Mouse (Mus musculus) liver, postnatal 0 days (tissue): ENCODE results near the gene Eefsec. TPM values are rescaled to one million over a fixed set of nuclear protein-coding genes. Genes with fewer than 3 reads are reported as not detected.

Experiments
- ATAC-seq: fragments of 200-750 bp; cut with Nextera tagmentation; 2 replicates; pipeline ENCODE4 v1.8.0; 2017; ENCODE audit warnings: mild to moderate bottlenecking, moderate library complexity
- DNase-seq: peaks from one replicate; pipeline ENCODE4 v3.0.0-alpha.2; 2016
- H3K27ac ChIP-seq: fragments of 300-500 bp; sonication (generic); 2 replicates; pipeline ENCODE4 v1.5.1; 2014; ENCODE audit warnings: antibody characterized with exemption, moderate library complexity, mild to moderate bottlenecking, low read depth
- H3K27me3 ChIP-seq: fragments of 300-500 bp; sonication (generic); 2 replicates; pipeline ENCODE4 v1.6.1; 2014; ENCODE audit warnings: low read length, control low read depth, mixed read lengths; ENCODE audit not compliant: insufficient read depth
- H3K36me3 ChIP-seq: fragments of 300-500 bp; sonication (generic); replicated peaks from 2 replicates; pipeline ENCODE4 v1.6.1; 2014; ENCODE audit warnings: mild to moderate bottlenecking, control low read depth, low read length, moderate library complexity, mixed read lengths; ENCODE audit not compliant: insufficient read depth
- H3K4me1 ChIP-seq: fragments of 300-500 bp; sonication (generic); 2 replicates; pipeline ENCODE4 v1.6.1; 2014; ENCODE audit warnings: antibody characterized with exemption, mild to moderate bottlenecking, control low read depth; ENCODE audit not compliant: insufficient read depth
- H3K4me2 ChIP-seq: fragments of 300-500 bp; sonication (generic); 2 replicates; pipeline ENCODE4 v1.6.1; 2014; ENCODE audit warnings: low read depth, mild to moderate bottlenecking, low read length, moderate library complexity, mixed read lengths
- H3K4me3 ChIP-seq: fragments of 300-500 bp; sonication (generic); 2 replicates; pipeline ENCODE4 v1.5.1; 2014; ENCODE audit warnings: low read depth, low read length
- H3K9ac ChIP-seq: fragments of 300-500 bp; sonication (generic); replicated peaks from 2 replicates; pipeline ENCODE4 v1.6.1; 2014; ENCODE audit warnings: mild to moderate bottlenecking, moderate library complexity
- H3K9me3 ChIP-seq: fragments of 300-500 bp; sonication (generic); 2 replicates; pipeline ENCODE4 v1.6.1; 2016; ENCODE audit warnings: mild to moderate bottlenecking, control low read depth, low read length, mixed read lengths
- CTCF ChIP-seq: sonication (generic); IDR thresholded peaks from 2 replicates; pipeline ENCODE4 v1.5.1; 2016; ENCODE audit warnings: antibody characterized with exemption, low read depth
- EP300 ChIP-seq: IDR thresholded peaks from 2 replicates; pipeline ENCODE4 v1.6.1; 2016; ENCODE audit warnings: antibody characterized with exemption, low read depth, mild to moderate bottlenecking
- WGBS: fragments of 180-500 bp; shearing (Covaris S2); extraction: QIAGEN DNeasy Blood & Tissue Kit; methylation state at CpG from one replicate; pipeline ENCODE4 v1.1.7; 2014; ENCODE audit not compliant: insufficient replicate concordance; 5-methylcytosine and 5-hydroxymethylcytosine counted together
- polyA plus RNA-seq: library from polyadenylated mRNA; unstranded; fragments of >200 nt; fragmentation: Nextera tagmentation; extraction: Ambion mirVana; gene quantifications from 2 replicates; pipeline ENCODE4 v1.2.1, GENCODE M21; 2015

Gene Eefsec
- polyA plus RNA-seq, 1 experiment from 2014 or later, result 19.1 TPM

GRCm38 (mm10) chr6:88435609-88436008 is 10.7 kb downstream of the Eefsec start:
- no peak overlapping the region for H3K9ac ChIP-seq
- no peak for TF ChIP-seq EP300
- no peak for TF ChIP-seq CTCF
- no peaks in the 10 kb centered on the region for H3K27me3 ChIP-seq
- H3K4me2 ChIP-seq, result no peak overlapping the region
- no peak overlapping the region for H3K27ac ChIP-seq
- H3K36me3 ChIP-seq, result no peaks in the 10 kb centered on the region
- 55% methylated on average over 7 of the region's 7 CpGs for WGBS
- DNase-seq (no peak), ATAC-seq (no peak)
- peaks cover 3% of the 10 kb centered on the region; the same call in 1 of the 2 replicates for H3K4me1 ChIP-seq
- H3K4me3 ChIP-seq, result no peak overlapping the region
- H3K9me3 ChIP-seq, result no peaks in the 10 kb centered on the region

- ATAC-seq (peak; percentile 71), DNase-seq (peak; percentile 54)
Observed at GRCm38 (mm10) chr6:88431202-88431601, 15.1 kb downstream of the Eefsec start.

DNA sequence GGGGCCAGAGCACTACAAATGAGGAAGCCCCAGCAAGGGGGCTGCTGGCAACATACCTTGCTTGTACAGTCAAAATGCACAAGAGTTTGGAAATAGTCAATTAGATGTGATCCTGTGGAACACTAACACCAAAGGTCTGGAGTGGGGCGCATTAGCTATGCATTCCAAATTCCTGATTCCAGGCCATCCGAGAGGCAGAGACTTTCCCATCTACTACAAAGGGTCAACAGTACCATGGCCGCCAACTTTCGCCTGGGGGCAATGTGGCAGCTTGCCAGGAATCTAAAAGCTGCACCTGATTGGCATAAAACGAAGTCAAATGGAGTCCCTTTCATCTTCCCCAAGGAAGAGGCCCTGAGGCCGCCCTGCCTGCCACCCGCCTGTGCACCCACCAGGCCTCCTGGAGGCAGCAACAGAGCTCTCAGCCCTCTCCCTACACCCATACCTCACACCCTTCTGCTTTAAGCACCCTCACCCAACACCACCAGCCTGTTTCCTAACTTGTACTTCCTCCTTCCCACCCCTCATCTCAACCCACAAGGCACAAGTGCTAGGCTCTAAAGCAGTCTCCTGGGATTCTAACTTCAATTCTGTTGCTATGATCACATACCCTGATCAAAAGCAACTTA is 30.1 kb downstream of the Eefsec start:
- ATAC-seq (no peak), DNase-seq (no peak)
- TF ChIP-seq EP300 (no peak), CTCF (no peak)
- Histone ChIP-seq H3K36me3 (no peaks in the 10 kb centered on the region), H3K4me2 (no peak overlapping the region), H3K27me3 (no peaks in the 10 kb centered on the region), H3K9me3 (no peaks in the 10 kb centered on the region), H3K4me1 (peaks cover 4% of the 10 kb centered on the region; the same call in 1 of the 2 replicates), H3K4me3 (no peak overlapping the region), H3K27ac (no peak overlapping the region), H3K9ac (no peak overlapping the region)
- WGBS, result 72% methylated on average over 7 of the region's 7 CpGs

More at GRCm38 (mm10) chr6:88431202-88431601, 15.1 kb downstream of the Eefsec start:
- Histone ChIP-seq H3K4me1 (peaks cover 3% of the 10 kb centered on the region; the same call in 1 of the 2 replicates), H3K36me3 (no peaks in the 10 kb centered on the region), H3K4me2 (no peak overlapping the region), H3K9ac (no peak overlapping the region), H3K4me3 (no peak overlapping the region), H3K9me3 (no peaks in the 10 kb centered on the region), H3K27ac (no peak overlapping the region), H3K27me3 (no peaks in the 10 kb centered on the region)
- 21% methylated on average over 4 of the region's 4 CpGs for WGBS
- TF ChIP-seq EP300 (no peak), CTCF (peak; percentile 81)

DNA sequence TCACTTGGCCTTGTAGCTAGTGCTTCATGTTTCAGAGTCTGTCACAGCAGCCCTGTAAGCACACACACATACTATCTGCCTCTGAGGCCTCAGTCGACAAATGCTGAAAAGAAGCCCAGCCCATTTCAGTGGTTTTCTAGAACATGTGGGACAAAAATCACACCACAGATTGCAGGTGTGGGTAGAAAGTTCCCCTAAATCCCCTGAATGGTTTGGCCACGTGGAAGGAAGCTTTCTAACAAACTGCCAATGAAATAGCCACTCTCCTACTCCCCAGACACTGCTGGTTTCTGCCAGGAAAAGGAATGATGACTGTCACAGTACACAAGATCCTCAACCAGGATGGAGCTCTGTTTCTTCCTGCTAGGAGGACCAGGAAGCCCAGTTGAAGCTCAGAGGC is 33.7 kb downstream of the Eefsec start:
- ATAC-seq (no peak), DNase-seq (no peak)
- 30% methylated on average over 2 of the region's 2 CpGs for WGBS
- H3K4me2 ChIP-seq, result no peak overlapping the region
- H3K9ac ChIP-seq, result no peak overlapping the region
- no peaks in the 10 kb centered on the region for H3K27me3 ChIP-seq
- H3K4me1 ChIP-seq, result peaks cover 12% of the 10 kb centered on the region; the same call in 1 of the 2 replicates
- no peaks in the 10 kb centered on the region for H3K9me3 ChIP-seq
- TF ChIP-seq CTCF, result no peak
- no peak for TF ChIP-seq EP300
- H3K27ac ChIP-seq, result no peak overlapping the region
- H3K36me3 ChIP-seq, result no peaks in the 10 kb centered on the region
- H3K4me3 ChIP-seq, result no peak overlapping the region

DNA sequence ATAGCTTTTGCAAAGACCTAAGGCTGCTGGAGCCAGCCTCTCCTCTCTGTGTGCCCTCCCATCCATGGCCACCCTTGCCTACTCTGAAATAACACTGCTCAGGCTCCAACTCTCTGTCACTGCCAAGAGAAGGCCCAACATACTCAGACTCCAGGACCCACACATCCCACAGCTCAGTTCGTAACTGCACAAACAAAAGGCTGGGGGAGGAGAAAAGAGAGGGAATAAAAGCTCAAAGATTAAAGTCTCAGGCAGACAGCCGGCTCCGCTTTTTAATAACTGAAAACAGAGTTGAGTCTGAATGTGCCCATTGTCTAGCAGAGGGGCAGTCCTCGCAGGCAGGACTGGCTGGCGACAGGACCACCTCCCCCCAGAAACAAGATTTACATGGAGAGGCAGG is 36.8 kb downstream of the Eefsec start:
- no peaks in the 10 kb centered on the region for H3K27me3 ChIP-seq
- no peak for DNase-seq

DNA sequence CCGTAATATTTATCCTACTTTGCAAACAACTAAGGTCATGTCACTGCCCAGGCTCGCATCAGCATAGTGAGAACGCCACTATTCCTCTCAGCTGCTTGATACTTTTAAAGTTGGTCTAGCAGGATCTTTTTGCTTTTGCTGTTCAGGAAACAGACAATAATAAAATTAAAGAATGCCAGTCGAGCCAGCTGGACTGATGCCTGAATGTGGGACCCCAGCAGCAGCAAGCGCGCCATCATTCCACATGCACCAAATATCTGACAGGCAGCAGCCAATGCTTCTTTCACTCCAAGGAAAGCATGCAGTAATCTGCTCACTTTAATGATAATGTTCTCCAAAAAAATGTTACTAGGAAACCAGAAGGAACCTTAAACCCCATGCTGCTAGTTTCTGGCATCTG is 45.9 kb downstream of the Eefsec start:
- DNase-seq (no peak), ATAC-seq (no peak)
- no peak overlapping the region for H3K27ac ChIP-seq

More for the DNA sequence above, 36.8 kb downstream of the Eefsec start:
- Histone ChIP-seq H3K4me1 (0 out of 2 replicates have a peak, but pooled peaks cover 8% of the 10 kb centered on the region), H3K36me3 (no peaks in the 10 kb centered on the region), H3K27ac (no peak overlapping the region), H3K9ac (no peak overlapping the region), H3K4me2 (no peak overlapping the region), H3K9me3 (no peaks in the 10 kb centered on the region), H3K4me3 (no peak overlapping the region)
- TF ChIP-seq CTCF (no peak), EP300 (no peak)
- ATAC-seq, result no peak
- 72% methylated on average over 5 of the region's 5 CpGs for WGBS

More for the DNA sequence above, 45.9 kb downstream of the Eefsec start:
- Histone ChIP-seq H3K4me1 (no peaks in the 10 kb centered on the region), H3K36me3 (no peaks in the 10 kb centered on the region), H3K9ac (no peak overlapping the region), H3K27me3 (no peaks in the 10 kb centered on the region), H3K9me3 (no peaks in the 10 kb centered on the region), H3K4me3 (no peak overlapping the region), H3K4me2 (no peak overlapping the region)
- no peak for TF ChIP-seq CTCF
- TF ChIP-seq EP300, result no peak
- WGBS, result 75% methylated on average over 6 of the region's 6 CpGs
